Mouse (Mus musculus): ENCODE data around the gene Guca2a. TPM values are rescaled to one million over a fixed set of nuclear protein-coding genes. Genes with fewer than 3 reads are reported as not detected.

The Guca2a gene
- polyA plus RNA-seq, 1 experiment from 2014 or later, result not detected

GRCm38 (mm10) chr4:119662976-119663375, 25.5 kb downstream of the Guca2a start:
- ATAC-seq, result no peak
- WGBS, result 92% methylated on average over 7 of the region's 7 CpGs

GRCm38 (mm10) chr4:119663409-119664095, 26.0 kb downstream of the Guca2a start:
- H3K27ac ChIP-seq (ENCODE audit: low read length), result no peak overlapping the region
- H3K9me3 ChIP-seq (ENCODE audit: control insufficient read depth, low read length), result no peaks in the 10 kb centered on the region
- 94% methylated on average over 14 of the region's 14 CpGs for WGBS
- no peak for ATAC-seq
- H3K4me2 ChIP-seq (ENCODE audit: low read length), result no peak overlapping the region
- peaks cover 3% of the 10 kb centered on the region; the same call in 1 of the 2 replicates for H3K4me1 ChIP-seq (replicated peaks; ENCODE audit: control insufficient read depth, insufficient read depth, low read length)
- H3K36me3 ChIP-seq (ENCODE audit: control insufficient read depth, insufficient read depth), result no peaks in the 10 kb centered on the region
- no peaks in the 10 kb centered on the region for H3K27me3 ChIP-seq (replicated peaks; ENCODE audit: control insufficient read depth, insufficient read depth, low read length)
- no peak overlapping the region for H3K4me3 ChIP-seq (replicated peaks; ENCODE audit: low read length)
- no peak overlapping the region for H3K9ac ChIP-seq (replicated peaks; ENCODE audit: low read depth, low read length)

More at GRCm38 (mm10) chr4:119662976-119663375, 25.5 kb downstream of the Guca2a start:
- Histone ChIP-seq H3K9me3 (ENCODE audit: control insufficient read depth, low read length) (no peaks in the 10 kb centered on the region), H3K9ac (replicated peaks; ENCODE audit: low read depth, low read length) (no peak overlapping the region), H3K4me2 (ENCODE audit: low read length) (no peak overlapping the region), H3K4me1 (replicated peaks; ENCODE audit: control insufficient read depth, insufficient read depth, low read length) (peaks cover 3% of the 10 kb centered on the region; the same call in 1 of the 2 replicates), H3K27me3 (replicated peaks; ENCODE audit: control insufficient read depth, insufficient read depth, low read length) (no peaks in the 10 kb centered on the region), H3K36me3 (ENCODE audit: control insufficient read depth, insufficient read depth) (no peaks in the 10 kb centered on the region), H3K4me3 (replicated peaks; ENCODE audit: low read length) (no peak overlapping the region), H3K27ac (ENCODE audit: low read length) (no peak overlapping the region)

- Histone ChIP-seq H3K9me3 (ENCODE audit: control insufficient read depth, low read length) (no peaks in the 10 kb centered on the region), H3K9ac (replicated peaks; ENCODE audit: low read depth, low read length) (no peak overlapping the region), H3K4me1 (replicated peaks; ENCODE audit: control insufficient read depth, insufficient read depth, low read length) (peaks cover 13% of the 10 kb centered on the region), H3K4me2 (ENCODE audit: low read length) (no peak overlapping the region), H3K4me3 (replicated peaks; ENCODE audit: low read length) (no peak overlapping the region), H3K36me3 (ENCODE audit: control insufficient read depth, insufficient read depth) (no peaks in the 10 kb centered on the region), H3K27me3 (replicated peaks; ENCODE audit: control insufficient read depth, insufficient read depth, low read length) (no peaks in the 10 kb centered on the region), H3K27ac (ENCODE audit: low read length) (no peak overlapping the region)
- 89% methylated on average over 2 of the region's 2 CpGs for WGBS
- ATAC-seq, result no peak
Measured at GRCm38 (mm10) chr4:119665166-119665565, 27.7 kb downstream of the Guca2a start.

GRCm38 (mm10) chr4:119666116-119666515, 28.6 kb downstream of the Guca2a start:
- Histone ChIP-seq H3K4me1 (replicated peaks; ENCODE audit: control insufficient read depth, insufficient read depth, low read length) (peaks cover 21% of the 10 kb centered on the region), H3K27me3 (replicated peaks; ENCODE audit: control insufficient read depth, insufficient read depth, low read length) (no peaks in the 10 kb centered on the region), H3K9me3 (ENCODE audit: control insufficient read depth, low read length) (no peaks in the 10 kb centered on the region), H3K9ac (replicated peaks; ENCODE audit: low read depth, low read length) (no peak overlapping the region), H3K27ac (ENCODE audit: low read length) (no peak overlapping the region), H3K4me3 (replicated peaks; ENCODE audit: low read length) (no peak overlapping the region), H3K36me3 (ENCODE audit: control insufficient read depth, insufficient read depth) (no peaks in the 10 kb centered on the region), H3K4me2 (ENCODE audit: low read length) (no peak overlapping the region)
- no peak for ATAC-seq
- WGBS, result 31% methylated on average over 8 of the region's 8 CpGs

- ATAC-seq, result no peak
Measured at GRCm38 (mm10) chr4:119667454-119667853, 29.9 kb downstream of the Guca2a start.

GRCm38 (mm10) chr4:119668185-119668584, 30.7 kb downstream of the Guca2a start:
- H3K36me3 ChIP-seq (ENCODE audit: control insufficient read depth, insufficient read depth), result no peaks in the 10 kb centered on the region
- H3K27me3 ChIP-seq (replicated peaks; ENCODE audit: control insufficient read depth, insufficient read depth, low read length), result no peaks in the 10 kb centered on the region
- peaks cover 21% of the 10 kb centered on the region for H3K4me1 ChIP-seq (replicated peaks; ENCODE audit: control insufficient read depth, insufficient read depth, low read length)
- no peak for ATAC-seq
- H3K27ac ChIP-seq (ENCODE audit: low read length), result no peak overlapping the region
- H3K4me2 ChIP-seq (ENCODE audit: low read length), result no peak overlapping the region
- WGBS, result 91% methylated on average over 3 of the region's 3 CpGs
- no peak overlapping the region for H3K4me3 ChIP-seq (replicated peaks; ENCODE audit: low read length)
- H3K9me3 ChIP-seq (ENCODE audit: control insufficient read depth, low read length), result no peaks in the 10 kb centered on the region
- no peak overlapping the region for H3K9ac ChIP-seq (replicated peaks; ENCODE audit: low read depth, low read length)

More at GRCm38 (mm10) chr4:119667454-119667853, 29.9 kb downstream of the Guca2a start:
- Histone ChIP-seq H3K4me3 (replicated peaks; ENCODE audit: low read length) (no peak overlapping the region), H3K4me1 (replicated peaks; ENCODE audit: control insufficient read depth, insufficient read depth, low read length) (peaks cover 21% of the 10 kb centered on the region), H3K36me3 (ENCODE audit: control insufficient read depth, insufficient read depth) (no peaks in the 10 kb centered on the region), H3K4me2 (ENCODE audit: low read length) (no peak overlapping the region), H3K9me3 (ENCODE audit: control insufficient read depth, low read length) (no peaks in the 10 kb centered on the region), H3K27me3 (replicated peaks; ENCODE audit: control insufficient read depth, insufficient read depth, low read length) (no peaks in the 10 kb centered on the region), H3K9ac (replicated peaks; ENCODE audit: low read depth, low read length) (no peak overlapping the region), H3K27ac (ENCODE audit: low read length) (no peak overlapping the region)
- WGBS, result 17% methylated on average over 5 of the region's 5 CpGs

- no peak overlapping the region for H3K4me2 ChIP-seq (ENCODE audit: low read length)
- H3K4me1 ChIP-seq (replicated peaks; ENCODE audit: control insufficient read depth, insufficient read depth, low read length), result peaks cover 21% of the 10 kb centered on the region
- no peak overlapping the region for H3K9ac ChIP-seq (replicated peaks; ENCODE audit: low read depth, low read length)
- WGBS, result 80% methylated on average over 4 of the region's 4 CpGs
- ATAC-seq, result no peak
- H3K36me3 ChIP-seq (ENCODE audit: control insufficient read depth, insufficient read depth), result no peaks in the 10 kb centered on the region
- H3K9me3 ChIP-seq (ENCODE audit: control insufficient read depth, low read length), result no peaks in the 10 kb centered on the region
- H3K27me3 ChIP-seq (replicated peaks; ENCODE audit: control insufficient read depth, insufficient read depth, low read length), result no peaks in the 10 kb centered on the region
- no peak overlapping the region; the same call in 1 of the 2 replicates for H3K27ac ChIP-seq (ENCODE audit: low read length)
- no peak overlapping the region for H3K4me3 ChIP-seq (replicated peaks; ENCODE audit: low read length)
Measured at GRCm38 (mm10) chr4:119668596-119668995, 31.1 kb downstream of the Guca2a start.

- Histone ChIP-seq H3K27me3 (replicated peaks; ENCODE audit: control insufficient read depth, insufficient read depth, low read length) (no peaks in the 10 kb centered on the region), H3K4me1 (replicated peaks; ENCODE audit: control insufficient read depth, insufficient read depth, low read length) (peaks cover 21% of the 10 kb centered on the region), H3K4me3 (replicated peaks; ENCODE audit: low read length) (no peak overlapping the region), H3K36me3 (ENCODE audit: control insufficient read depth, insufficient read depth) (no peaks in the 10 kb centered on the region), H3K9ac (replicated peaks; ENCODE audit: low read depth, low read length) (no peak overlapping the region), H3K4me2 (ENCODE audit: low read length) (no peak overlapping the region), H3K9me3 (ENCODE audit: control insufficient read depth, low read length) (no peaks in the 10 kb centered on the region), H3K27ac (ENCODE audit: low read length) (peak overlapping the region; percentile 85)
- ATAC-seq, result peak; percentile 79
- WGBS, result 49% methylated on average over 10 of the region's 10 CpGs
Measured at GRCm38 (mm10) chr4:119669356-119670209, 32.1 kb downstream of the Guca2a start.

- H3K27me3 ChIP-seq (replicated peaks; ENCODE audit: control insufficient read depth, insufficient read depth, low read length), result no peaks in the 10 kb centered on the region
- WGBS, result 12% methylated on average over 7 of the region's 7 CpGs
- peak overlapping the region; percentile 9; the same call in 1 of the 2 replicates for H3K4me2 ChIP-seq (ENCODE audit: low read length)
- peak; percentile 85 for ATAC-seq
- H3K9ac ChIP-seq (replicated peaks; ENCODE audit: low read depth, low read length), result no peak overlapping the region; the same call in 1 of the 2 replicates
- no peaks in the 10 kb centered on the region for H3K36me3 ChIP-seq (ENCODE audit: control insufficient read depth, insufficient read depth)
- H3K27ac ChIP-seq (ENCODE audit: low read length), result peak overlapping the region; percentile 85
- no peak overlapping the region for H3K4me3 ChIP-seq (replicated peaks; ENCODE audit: low read length)
- H3K4me1 ChIP-seq (replicated peaks; ENCODE audit: control insufficient read depth, insufficient read depth, low read length), result peaks cover 21% of the 10 kb centered on the region
- no peaks in the 10 kb centered on the region for H3K9me3 ChIP-seq (ENCODE audit: control insufficient read depth, low read length)
Measured at GRCm38 (mm10) chr4:119670210-119670555, 32.7 kb downstream of the Guca2a start.

Measured in forebrain, embryonic 16.5 days (tissue).